Mouse (Mus musculus): Measurements from ENCODE around the gene Gm14597.
"Not testable (repeated sequence)": the region's sequence is repeated elsewhere in the genome, so short reads cannot be mapped to it uniquely, and the experiment has no call there.

The Gm14597 gene

GRCm38 (mm10) chrX:53608879-53609278, at the start of gene Gm14597:
TSS of gene Gm14597 (minus strand) at chrX:53608979.
- DNase-seq (ENCODE audit: low read depth): not testable (repeated sequence)

- peak; percentile 4 for DNase-seq (ENCODE audit: low read depth)
Observed at GRCm38 (mm10) chrX:53652917-53653316, 44.1 kb upstream of the Gm14597 start.

- DNase-seq (ENCODE audit: low read depth): no peak
Observed at GRCm38 (mm10) chrX:53645885-53646284, 37.1 kb upstream of the Gm14597 start.

DNA sequence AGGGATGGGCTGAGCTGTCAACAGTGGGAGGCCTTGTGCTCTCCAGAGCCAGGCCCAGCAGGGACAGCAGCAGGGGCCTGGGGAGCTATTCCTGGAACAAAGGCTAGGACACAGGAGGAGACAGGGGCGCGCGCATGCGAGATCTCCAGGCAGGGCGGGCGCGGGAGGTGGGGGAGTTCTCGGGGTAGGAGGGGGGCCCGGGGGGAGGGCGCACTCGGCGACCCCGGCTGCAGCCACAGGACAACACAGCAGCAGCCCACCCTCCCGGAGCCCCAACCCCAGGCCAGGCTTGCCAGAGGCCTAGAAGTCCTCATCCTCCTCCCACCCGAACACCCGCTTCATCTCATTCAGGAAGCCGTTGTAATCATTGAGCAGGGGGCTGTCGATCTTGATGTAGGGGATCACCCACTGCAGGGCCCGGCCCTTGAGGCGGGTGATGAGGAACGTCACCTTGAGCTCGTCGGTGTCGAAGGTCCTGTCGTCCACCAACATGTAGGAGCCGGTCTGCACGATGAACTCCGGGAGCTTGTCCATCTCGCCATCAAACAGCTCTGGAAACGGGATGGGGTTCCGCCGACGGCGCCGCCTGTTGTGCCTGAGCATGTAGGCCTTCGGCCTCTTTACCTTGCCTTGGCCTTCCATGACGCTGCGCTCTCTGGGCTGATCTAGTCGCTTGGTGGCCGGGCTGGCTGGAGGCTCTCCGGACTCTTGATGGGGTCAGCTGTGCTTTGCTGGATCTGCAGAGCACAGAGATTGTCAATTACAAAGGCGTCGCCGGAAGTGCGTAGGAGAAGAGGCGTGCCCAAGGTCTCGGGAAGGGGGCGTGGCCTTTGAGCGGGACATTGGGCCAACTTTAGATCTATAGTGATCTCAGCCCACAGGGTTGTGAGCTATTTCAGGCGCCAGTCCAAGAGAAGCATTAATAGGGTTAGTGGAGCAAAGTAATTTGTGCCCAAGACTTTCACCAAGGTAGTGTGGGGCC, 34.5 kb upstream of the Gm14597 start, which contains the start of gene Rtl8a:
Gene Rtl8a, minus strand, starts transcription at position 703 of the 982 bp plus-strand sequence.
- peak; percentile 85 for DNase-seq (ENCODE audit: low read depth)

- not testable (repeated sequence) for DNase-seq (ENCODE audit: low read depth)
Observed at GRCm38 (mm10) chrX:53642604-53642979, 33.8 kb upstream of the Gm14597 start.

DNA sequence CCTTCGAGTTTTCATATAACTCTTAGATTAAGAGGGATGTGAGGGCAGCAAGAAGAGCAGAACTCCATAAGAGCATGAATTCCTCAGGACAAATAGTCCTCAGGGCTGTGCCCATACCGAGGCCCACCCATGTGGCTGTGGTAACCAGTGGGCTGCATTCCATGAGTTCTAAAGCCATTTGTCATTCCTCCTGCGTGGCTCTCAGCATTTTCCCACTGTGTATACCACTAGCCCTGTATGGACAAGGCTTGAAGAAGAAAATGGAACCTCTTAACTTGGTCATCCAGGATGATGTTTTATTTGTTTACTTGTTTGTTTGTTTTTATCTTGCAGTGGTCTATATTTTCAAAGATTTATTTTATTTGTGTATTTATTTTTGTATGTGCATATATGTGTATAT, 29.3 kb upstream of the Gm14597 start:
- not testable (repeated sequence) for DNase-seq (ENCODE audit: low read depth)

GRCm38 (mm10) chrX:53611395-53611794, 2.6 kb upstream of the Gm14597 start:
- not testable (repeated sequence) for DNase-seq (ENCODE audit: low read depth)

DNA sequence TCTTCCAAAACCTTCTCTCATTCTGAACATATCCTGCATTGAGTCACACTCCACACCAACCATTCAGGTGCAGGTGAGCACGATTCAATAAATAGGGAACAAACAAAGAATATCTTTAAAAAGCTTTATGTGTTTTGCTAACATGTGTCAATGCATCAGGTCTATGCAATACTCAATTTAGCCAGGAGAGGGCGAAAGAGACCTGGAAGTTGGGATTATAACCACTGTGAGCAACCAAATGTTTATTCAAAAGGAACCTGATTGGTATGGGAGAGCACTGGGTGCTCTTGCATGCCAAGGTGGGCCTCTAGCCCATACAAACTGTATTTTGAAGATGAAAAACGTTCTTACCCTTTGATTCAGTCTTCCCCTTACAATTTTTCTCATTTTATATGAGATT, 1.8 kb upstream of the Gm14597 start:
- DNase-seq (ENCODE audit: low read depth): peak; percentile 81

DNA sequence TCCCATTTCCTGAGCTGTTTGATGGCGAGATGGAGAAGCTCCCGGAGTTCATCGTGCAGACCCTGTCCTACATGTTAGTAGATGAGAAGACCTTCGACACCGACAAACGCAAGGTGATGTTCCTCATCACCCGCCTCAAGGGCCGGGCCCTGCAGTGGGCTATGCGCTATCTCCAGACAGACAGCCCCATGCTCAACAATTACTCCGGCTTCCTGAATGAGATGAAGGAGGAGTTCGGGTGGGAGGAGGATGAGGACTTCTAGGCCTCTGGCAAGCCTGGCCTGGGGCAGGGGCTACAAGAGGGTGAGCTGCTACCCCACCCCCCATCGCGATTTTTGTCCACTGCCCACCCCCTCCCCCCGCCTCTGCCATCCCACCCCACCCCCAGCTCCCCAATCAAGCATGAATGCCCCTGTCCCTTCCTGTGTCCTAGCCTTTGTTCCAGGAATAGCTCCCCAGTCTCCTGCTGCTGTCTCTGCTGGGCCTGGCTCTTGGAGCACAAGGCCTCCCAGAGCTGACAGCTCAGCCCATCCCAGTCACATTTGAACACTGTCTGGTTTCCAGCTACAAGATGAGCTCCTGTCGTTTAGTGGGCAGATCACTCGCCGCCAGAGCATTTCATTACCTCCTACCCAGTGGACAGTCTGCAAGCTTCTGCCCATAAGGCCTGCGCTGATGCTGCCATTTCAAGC, 511 bp downstream of the Gm14597 start:
- DNase-seq (ENCODE audit: low read depth): peak; percentile 0

DNA sequence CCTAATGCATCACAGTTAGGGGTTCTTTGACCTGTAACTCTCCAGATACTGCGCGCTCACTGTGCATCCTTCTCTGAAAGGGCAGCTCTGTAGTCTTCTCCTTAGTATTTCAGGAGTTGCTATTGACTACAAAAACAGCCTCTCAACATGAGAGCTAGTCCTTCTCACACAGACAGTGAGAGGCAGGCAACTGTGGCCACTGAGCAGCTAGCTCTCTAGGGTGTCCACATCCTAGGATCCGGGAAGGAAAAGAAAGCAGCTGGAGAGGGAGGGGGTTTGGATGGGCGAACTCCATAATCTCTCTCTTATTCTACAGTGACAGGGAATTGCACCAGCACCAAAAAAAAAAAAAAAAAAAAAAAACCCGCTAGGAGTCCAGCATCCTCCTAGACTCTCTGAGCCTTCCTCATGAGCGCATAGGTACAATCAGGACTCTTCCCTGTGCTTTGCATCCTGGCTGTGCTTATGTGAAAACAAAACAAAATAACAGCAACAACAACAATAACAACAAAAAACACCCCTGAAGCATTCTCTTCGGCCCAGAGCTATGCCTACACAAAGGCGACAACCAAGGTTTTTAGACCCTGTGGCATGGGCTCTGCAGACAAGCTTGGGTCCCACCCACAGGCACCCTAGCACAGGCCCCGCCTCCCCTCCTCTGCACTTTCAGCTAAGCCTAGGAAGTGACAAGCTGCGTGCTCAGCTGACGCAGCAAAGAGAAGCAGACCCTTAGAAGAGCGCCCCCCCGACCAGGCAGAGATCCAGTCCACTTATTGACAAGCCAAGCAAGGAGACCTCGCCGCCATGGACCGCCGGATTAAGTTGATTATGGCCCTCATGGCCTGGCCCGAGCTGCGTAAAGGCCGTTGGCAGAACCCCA, 1.3 kb downstream of the Gm14597 start, which contains the start of gene Rtl8c:
Gene Rtl8c, plus strand, starts transcription at position 791 of the 880 bp plus-strand sequence.
- DNase-seq (ENCODE audit: low read depth): peak; percentile 64

GRCm38 (mm10) chrX:53606176-53606575, 2.6 kb downstream of the Gm14597 start:
- not testable (repeated sequence) for DNase-seq (ENCODE audit: low read depth)

- peak; percentile 1 for DNase-seq (ENCODE audit: low read depth)
Observed at GRCm38 (mm10) chrX:53599993-53600392, 8.8 kb downstream of the Gm14597 start.

DNA sequence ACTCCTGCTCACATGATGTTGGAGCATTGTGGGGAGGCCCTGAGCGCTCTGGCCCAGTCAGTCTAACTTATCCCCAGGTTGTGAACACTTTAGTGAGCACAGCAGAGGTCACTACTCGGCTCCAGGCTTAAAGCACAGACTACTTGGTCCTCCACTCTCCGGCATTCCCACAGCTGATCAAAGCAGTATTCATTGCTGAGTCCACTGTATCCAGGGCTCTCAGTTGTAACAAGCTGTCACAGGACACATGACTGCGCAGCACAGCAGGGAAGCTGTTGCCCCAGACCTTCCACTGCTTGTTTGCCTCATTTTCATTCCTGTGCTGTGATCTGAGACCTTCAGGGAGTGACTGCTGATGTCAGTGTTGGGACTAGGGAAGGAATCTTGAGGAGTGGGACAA, 25.4 kb downstream of the Gm14597 start:
- DNase-seq (ENCODE audit: low read depth): not testable (repeated sequence)

- DNase-seq (ENCODE audit: low read depth): not testable (repeated sequence)
Observed at GRCm38 (mm10) chrX:53581407-53581806, 27.4 kb downstream of the Gm14597 start.

- DNase-seq (ENCODE audit: low read depth): no peak
Observed at GRCm38 (mm10) chrX:53579311-53579710, 29.5 kb downstream of the Gm14597 start.
